Mouse (Mus musculus) thymus, postnatal 0 days (tissue): ENCODE results near the gene Otof. TPM values are rescaled to one million over a fixed set of nuclear protein-coding genes. Genes with fewer than 3 reads are reported as not detected.

Experiments
- DNase-seq: peaks from one replicate; pipeline ENCODE4 v3.0.0-alpha.2; 2015; ENCODE audit warnings: low spot score
- polyA plus RNA-seq: library from polyadenylated mRNA; unstranded; fragments of >200 nt; fragmentation: Nextera tagmentation; extraction: Ambion mirVana; gene quantifications from 2 replicates; pipeline ENCODE4 v1.2.1, GENCODE M21; 2015

Gene Otof
- polyA plus RNA-seq, 1 experiment from 2014 or later: 0.16 TPM

DNA sequence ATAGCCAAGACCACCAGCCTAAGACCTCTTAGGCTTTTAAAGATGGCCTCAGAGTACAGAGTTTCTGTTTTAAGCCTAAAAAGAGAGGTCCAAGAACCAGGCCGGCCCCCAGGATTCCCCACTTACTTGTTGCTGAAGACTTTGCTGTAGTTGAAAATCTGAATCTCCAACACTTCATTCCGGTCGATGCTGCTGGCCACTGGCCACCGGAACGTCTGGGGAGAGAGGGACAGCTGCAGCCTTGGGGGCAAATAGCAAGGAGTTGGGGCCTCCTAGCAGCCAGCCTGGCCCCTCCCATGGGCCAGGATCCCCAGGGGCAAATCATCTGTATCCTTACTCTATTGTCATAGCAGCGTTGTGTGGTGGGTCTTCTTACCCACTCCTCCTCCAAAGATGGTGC is 34.3 kb downstream of the Otof start:
- no peak for DNase-seq

DNA sequence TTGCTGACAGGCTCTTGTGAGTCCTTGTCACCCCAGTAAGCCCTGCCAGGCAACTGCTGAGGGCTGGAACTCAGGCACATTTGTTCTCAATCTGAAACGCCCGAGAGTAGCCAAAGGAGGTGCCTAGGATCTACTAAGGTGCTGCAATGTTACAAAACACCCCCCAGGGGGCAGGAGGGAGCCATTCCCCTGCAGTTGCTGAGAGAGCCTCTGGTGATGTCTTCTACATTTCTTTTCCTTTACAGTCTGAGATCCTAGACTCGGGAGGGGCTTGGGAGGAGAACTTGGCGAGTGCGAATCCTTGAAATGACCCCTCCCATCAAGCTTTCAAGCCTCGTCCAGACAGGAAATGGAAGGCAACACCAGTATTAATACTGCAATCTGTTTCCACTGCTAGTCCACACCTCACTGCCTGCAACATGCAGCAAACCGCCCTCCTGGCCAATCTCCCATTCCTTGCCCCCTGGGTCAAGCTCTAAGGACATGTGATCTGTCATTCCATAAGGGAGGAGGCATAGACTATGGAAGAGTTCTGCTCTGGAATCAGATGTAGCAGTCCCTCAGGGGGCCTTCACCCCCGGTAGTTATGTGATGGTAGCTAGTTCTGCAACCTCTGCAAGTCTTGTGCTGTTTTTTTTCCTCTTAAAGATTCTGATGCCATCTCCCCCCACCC is 38.0 kb downstream of the Otof start:
- peak; percentile 49 for DNase-seq

GRCm38 (mm10) chr5:30423121-30423520 is 38.6 kb downstream of the Otof start:
- no peak for DNase-seq

DNA sequence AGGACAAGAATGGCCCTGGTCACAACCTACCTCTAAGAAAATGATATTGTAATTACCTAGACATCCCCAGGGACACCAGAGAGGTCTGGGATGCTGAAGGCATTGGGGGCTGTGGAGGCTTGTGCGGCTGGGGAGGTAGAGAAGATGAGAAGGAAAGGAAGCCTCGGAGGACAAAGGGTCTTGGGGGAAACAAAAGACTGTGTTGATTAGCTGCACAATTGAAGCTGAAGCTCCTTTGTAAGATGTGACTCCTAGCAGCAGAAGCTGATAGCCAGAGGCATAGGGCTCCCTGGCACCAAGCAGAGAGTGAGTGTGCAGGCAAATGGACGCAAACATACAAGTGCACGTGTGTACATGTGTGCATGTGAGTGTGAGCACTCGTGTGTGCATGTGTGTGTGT is 45.1 kb downstream of the Otof start:
- no peak for DNase-seq

DNA sequence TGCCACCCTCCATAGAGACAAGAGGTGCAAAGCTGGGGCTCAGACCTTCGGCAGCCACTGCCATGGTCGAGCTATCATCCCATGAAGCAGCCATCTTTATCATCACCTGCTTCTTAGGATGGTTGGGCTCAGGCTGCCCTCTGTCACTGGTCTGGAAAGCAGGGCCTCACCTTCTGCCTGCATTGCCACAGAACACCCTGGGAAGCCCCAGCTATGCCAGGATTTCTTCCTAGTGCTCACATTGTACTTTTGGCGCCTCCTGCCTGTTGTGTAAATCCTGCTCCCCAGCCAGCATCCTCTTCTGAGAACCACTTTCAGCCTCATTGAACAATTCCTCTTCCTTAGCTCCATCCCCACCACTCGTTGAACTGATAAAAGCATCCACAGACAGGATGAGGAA is 45.9 kb downstream of the Otof start:
- DNase-seq: no peak

GRCm38 (mm10) chr5:30415381-30415780 is 46.4 kb downstream of the Otof start:
- no peak for DNase-seq

DNA sequence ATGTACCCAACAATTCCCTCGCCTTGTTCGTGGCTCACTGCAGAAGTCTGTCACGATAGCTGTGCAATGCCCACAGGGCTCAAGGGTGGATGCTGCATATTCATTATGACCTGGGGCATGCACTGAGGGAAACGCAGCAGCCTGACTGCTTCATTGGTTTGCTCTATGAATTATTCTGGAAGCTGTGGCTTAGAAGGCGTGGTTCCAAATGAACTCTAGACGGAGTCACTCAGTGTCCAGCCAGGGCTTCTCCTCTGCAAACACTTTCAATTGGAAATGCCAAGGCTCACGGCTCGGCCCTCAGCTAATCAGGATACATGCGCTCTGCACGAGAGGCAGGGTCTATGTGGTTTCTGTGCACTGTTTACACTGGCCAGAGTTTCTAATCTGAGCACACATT is 50.2 kb downstream of the Otof start:
- DNase-seq: no peak

- no peak for DNase-seq
These were observed 54.9 kb downstream of the Otof start for GRCm38 (mm10) chr5:30406876-30407275.

- no peak for DNase-seq
These were observed 60.6 kb downstream of the Otof start for GRCm38 (mm10) chr5:30401165-30401564.

GRCm38 (mm10) chr5:30400521-30400920 is 61.2 kb downstream of the Otof start:
- DNase-seq: no peak

GRCm38 (mm10) chr5:30391473-30391872 is 70.3 kb downstream of the Otof start:
- peak; percentile 52 for DNase-seq

DNA sequence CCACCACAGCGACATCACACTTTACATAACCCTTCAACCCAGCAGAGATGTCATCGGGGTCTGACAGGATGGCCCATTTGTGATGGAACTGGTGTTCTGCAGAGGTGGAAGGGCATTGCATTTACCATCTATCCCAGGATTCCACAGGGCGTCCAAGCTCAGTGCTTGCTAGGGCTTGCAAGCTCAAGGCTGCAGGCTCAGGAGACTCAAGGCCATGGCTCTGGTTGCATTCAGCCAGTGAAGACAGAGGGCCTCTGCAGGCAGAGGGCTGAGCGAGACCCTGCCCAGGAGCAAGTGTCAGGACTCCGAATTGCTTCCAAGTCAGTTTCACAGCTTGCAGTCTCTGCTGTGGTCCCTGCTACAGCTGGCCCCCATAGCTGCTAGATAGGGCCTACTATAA is 71.9 kb downstream of the Otof start:
- DNase-seq: no peak

DNA sequence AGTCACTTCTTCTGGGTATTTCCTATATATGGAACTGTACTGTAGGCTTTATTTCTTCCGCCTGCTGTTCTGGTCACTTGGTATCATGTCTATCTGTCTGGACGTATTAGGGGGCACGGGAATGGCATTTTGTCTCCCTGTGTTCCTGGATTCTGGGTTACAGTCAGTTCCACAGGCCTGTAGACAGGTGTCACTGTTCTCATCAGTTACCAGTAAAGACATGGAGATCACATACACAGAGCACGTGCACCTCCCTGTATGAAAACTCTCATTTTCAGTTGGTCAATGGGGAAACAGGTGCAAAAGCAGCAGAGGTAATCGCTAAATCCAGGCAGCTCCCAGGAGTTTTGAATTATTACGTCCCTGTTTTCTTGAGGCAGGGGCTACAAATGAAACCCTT is 74.0 kb downstream of the Otof start:
- no peak for DNase-seq

- no peak for DNase-seq
These were observed 78.9 kb downstream of the Otof start for GRCm38 (mm10) chr5:30382876-30383275.

- no peak for DNase-seq
These were observed 92.3 kb downstream of the Otof start for GRCm38 (mm10) chr5:30369426-30369825.

- no peak for DNase-seq
These were observed 94.3 kb downstream of the Otof start for GRCm38 (mm10) chr5:30367405-30367804.

GRCm38 (mm10) chr5:30358436-30359099 is 103.2 kb downstream of the Otof start:
- DNase-seq: no peak

GRCm38 (mm10) chr5:30356647-30357046 is 105.1 kb downstream of the Otof start:
- DNase-seq: no peak

DNA sequence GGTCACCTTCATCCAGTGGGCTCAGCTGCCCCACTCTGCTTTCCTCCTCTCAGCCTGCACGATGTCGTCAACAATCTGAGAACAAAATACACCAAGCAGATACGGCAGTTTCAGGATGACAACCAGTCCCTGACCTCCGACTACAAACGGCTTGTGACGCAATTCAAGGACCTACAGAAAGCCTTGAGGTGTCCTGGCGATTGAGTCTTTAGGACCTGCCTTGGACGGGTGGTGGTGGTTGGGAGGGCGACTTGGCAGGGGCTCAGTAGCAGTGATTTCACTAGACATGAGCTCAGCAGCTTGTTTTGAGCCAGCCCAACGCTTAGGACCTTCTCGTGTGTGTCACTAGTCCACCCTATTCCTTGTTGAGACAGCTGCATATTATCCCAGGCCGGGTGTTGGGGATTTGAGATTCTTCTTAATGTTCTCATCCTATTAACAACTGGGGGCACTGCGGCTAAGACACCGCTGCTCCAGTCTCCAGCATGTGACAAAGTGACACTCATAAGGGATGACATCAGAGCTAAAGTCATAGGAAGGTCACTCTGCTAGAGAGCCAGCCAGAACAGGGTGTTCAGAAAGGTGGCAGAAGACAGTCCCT is 106.1 kb downstream of the Otof start:
- no peak for DNase-seq

DNA sequence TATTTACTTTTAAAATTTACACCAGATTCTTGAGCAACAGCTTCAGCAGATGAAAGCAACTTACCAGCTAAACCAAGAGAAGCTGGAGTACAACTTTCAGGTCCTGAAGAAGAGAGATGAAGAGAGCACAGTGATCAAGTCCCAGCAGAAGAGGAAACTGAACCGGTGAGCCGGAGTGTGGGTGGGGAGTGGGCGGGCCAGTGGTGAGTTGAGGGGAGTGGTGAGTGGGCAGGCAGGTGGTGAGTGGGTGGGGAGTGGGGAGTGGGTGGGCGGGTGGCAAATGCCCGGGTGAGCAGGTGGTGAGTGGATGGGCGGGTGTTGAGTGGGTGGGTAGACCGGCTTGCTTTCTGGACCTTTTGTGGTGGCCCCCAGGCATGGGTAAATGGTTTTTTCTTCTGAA is 106.6 kb downstream of the Otof start:
- peak; percentile 31 for DNase-seq

DNA sequence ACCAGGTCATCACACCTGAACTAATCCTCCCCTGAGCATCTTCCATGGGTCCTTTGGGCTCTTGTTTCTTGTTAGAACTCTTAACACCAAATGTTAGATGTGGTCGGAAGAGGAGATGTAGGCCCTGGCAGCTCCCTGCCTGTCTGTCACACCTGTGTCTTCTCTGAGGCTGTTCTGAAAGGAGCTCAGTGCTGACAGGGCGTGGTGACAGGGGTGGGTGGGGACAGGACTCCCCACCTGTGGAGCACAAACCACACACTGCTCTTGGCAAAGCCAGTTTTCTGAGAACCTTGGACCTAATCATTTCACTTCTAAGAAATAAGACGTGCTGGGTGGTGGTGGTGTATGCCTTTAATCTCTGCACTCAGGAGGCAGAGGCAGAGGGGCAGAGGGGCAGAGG is 108.1 kb downstream of the Otof start:
- DNase-seq: peak; percentile 79

- peak; percentile 44 for DNase-seq
These were observed 117.8 kb downstream of the Otof start for GRCm38 (mm10) chr5:30343886-30344285.

DNA sequence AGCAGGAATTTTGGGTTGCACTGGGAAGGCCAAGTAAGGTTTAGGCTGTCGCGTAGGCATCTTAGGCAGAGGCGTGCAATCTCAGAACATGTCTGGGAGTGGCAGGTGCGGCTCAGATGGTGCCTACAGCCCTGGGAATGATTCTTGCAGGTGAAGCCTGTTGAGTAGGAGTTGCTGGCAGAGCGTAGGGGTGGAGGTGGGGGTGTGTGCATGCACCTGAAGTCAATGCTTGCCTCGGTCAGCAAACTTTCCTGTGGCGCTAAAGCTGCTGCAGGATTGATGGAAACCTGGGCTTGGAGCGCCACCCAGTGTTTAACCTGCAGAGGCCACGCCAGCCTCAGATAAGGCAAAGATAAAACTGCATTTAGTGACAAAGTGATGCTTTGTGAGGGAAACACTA is 118.6 kb downstream of the Otof start:
- DNase-seq: peak; percentile 85
